Mouse (Mus musculus): ENCODE measurements around the gene Maml3. TPM values are rescaled to one million over a fixed set of nuclear protein-coding genes. Genes with fewer than 3 reads are reported as not detected.

Gene Maml3
- polyA plus RNA-seq, 1 experiment: 3.1 TPM

GRCm38 (mm10) chr3:51934531-51935485 is 170.1 kb downstream of the Maml3 start:
- TF ChIP-seq REST (IDR thresholded peaks at IDR 0.05; ENCODE audit: insufficient read depth, insufficient read length): no peak
- TF ChIP-seq CEBPB (IDR thresholded peaks at IDR 0.05; ENCODE audit: insufficient read depth, poor library complexity, severe bottlenecking): no peak
- TF ChIP-seq SRF (IDR thresholded peaks at IDR 0.05; ENCODE audit: control insufficient read depth, insufficient read length, low read depth): no peak
- no peak for TF ChIP-seq USF1 (IDR thresholded peaks at IDR 0.05; ENCODE audit: low read depth)
- TF ChIP-seq TCF12 (IDR thresholded peaks at IDR 0.05; ENCODE audit: insufficient read depth, poor library complexity, severe bottlenecking): no peak
- no peak for TF ChIP-seq E2F4 (IDR thresholded peaks at IDR 0.05; ENCODE audit: insufficient read depth)
- no peak for TF ChIP-seq POLR2A (IDR thresholded peaks at IDR 0.05; ENCODE audit: insufficient read length, low read depth)
- TF ChIP-seq MYOD1 (IDR thresholded peaks at IDR 0.05; ENCODE audit: control insufficient read depth in 1 of 3, insufficient read length in 2 of 3, low read depth in 2 of 3): no peak
- no peak for TF ChIP-seq MYOG (IDR thresholded peaks at IDR 0.05; ENCODE audit: control insufficient read depth in 1 of 3, insufficient read depth in 1 of 3, insufficient read length in 2 of 3, low read depth in 2 of 3)
- no peak for TF ChIP-seq TCF3 (IDR thresholded peaks at IDR 0.05; ENCODE audit: insufficient read length, low read depth)
- TF ChIP-seq POLR2AphosphoS2 (IDR thresholded peaks at IDR 0.05; ENCODE audit: insufficient read length, low read depth): no peak
- no peak for TF ChIP-seq MAX (IDR thresholded peaks at IDR 0.05; ENCODE audit: low read depth)
- H3K27me3 ChIP-seq (ENCODE audit: control insufficient read depth, insufficient read depth, insufficient read length): no peaks in the 10 kb centered on the region
- H3K4me2 ChIP-seq (ENCODE audit: low read depth): no peak overlapping the region
- H3K79me2 ChIP-seq (ENCODE audit: control insufficient read depth, insufficient read depth): no peaks in the 10 kb centered on the region
- H3K36me3 ChIP-seq (ENCODE audit: control insufficient read depth, insufficient read depth): no peaks in the 10 kb centered on the region
- H3K4me3 ChIP-seq: no peak overlapping the region
- no peak overlapping the region for H3ac ChIP-seq (ENCODE audit: control insufficient read depth, insufficient read length)

GRCm38 (mm10) chr3:51928188-51928587 is 176.7 kb downstream of the Maml3 start:
- Histone ChIP-seq H3K4me2 (ENCODE audit: low read depth) (no peak overlapping the region), H3K27me3 (ENCODE audit: control insufficient read depth, insufficient read depth, insufficient read length) (no peaks in the 10 kb centered on the region), H3K36me3 (ENCODE audit: control insufficient read depth, insufficient read depth) (peaks cover 6% of the 10 kb centered on the region), H3K4me3 (no peak overlapping the region), H3K79me2 (ENCODE audit: control insufficient read depth, insufficient read depth) (no peaks in the 10 kb centered on the region), H3ac (ENCODE audit: control insufficient read depth, insufficient read length) (no peak overlapping the region)
- TF ChIP-seq POLR2AphosphoS2 (IDR thresholded peaks at IDR 0.05; ENCODE audit: insufficient read length, low read depth) (no peak), USF1 (IDR thresholded peaks at IDR 0.05; ENCODE audit: low read depth) (no peak), SRF (IDR thresholded peaks at IDR 0.05; ENCODE audit: control insufficient read depth, insufficient read length, low read depth) (no peak), MYOD1 (IDR thresholded peaks at IDR 0.05; ENCODE audit: control insufficient read depth in 1 of 3, insufficient read length in 2 of 3, low read depth in 2 of 3) (no peak), REST (IDR thresholded peaks at IDR 0.05; ENCODE audit: insufficient read depth, insufficient read length) (no peak), E2F4 (IDR thresholded peaks at IDR 0.05; ENCODE audit: insufficient read depth) (no peak), TCF3 (IDR thresholded peaks at IDR 0.05; ENCODE audit: insufficient read length, low read depth) (no peak), CEBPB (IDR thresholded peaks at IDR 0.05; ENCODE audit: insufficient read depth, poor library complexity, severe bottlenecking) (no peak), MYOG (IDR thresholded peaks at IDR 0.05; ENCODE audit: control insufficient read depth in 1 of 3, insufficient read depth in 1 of 3, insufficient read length in 2 of 3, low read depth in 2 of 3) (no peak)

GRCm38 (mm10) chr3:51927591-51927990 is 177.3 kb downstream of the Maml3 start:
- no peak for TF ChIP-seq CEBPB (IDR thresholded peaks at IDR 0.05; ENCODE audit: insufficient read depth, poor library complexity, severe bottlenecking)
- TF ChIP-seq REST (IDR thresholded peaks at IDR 0.05; ENCODE audit: insufficient read depth, insufficient read length): no peak
- no peak for TF ChIP-seq TCF3 (IDR thresholded peaks at IDR 0.05; ENCODE audit: insufficient read length, low read depth)
- TF ChIP-seq SRF (IDR thresholded peaks at IDR 0.05; ENCODE audit: control insufficient read depth, insufficient read length, low read depth): no peak
- no peak for TF ChIP-seq MAX (IDR thresholded peaks at IDR 0.05; ENCODE audit: low read depth)
- no peak for TF ChIP-seq POLR2AphosphoS2 (IDR thresholded peaks at IDR 0.05; ENCODE audit: insufficient read length, low read depth)
- no peak for TF ChIP-seq POLR2A (IDR thresholded peaks at IDR 0.05; ENCODE audit: insufficient read length, low read depth)
- Histone ChIP-seq H3K79me2 (ENCODE audit: control insufficient read depth, insufficient read depth) (no peaks in the 10 kb centered on the region), H3ac (ENCODE audit: control insufficient read depth, insufficient read length) (no peak overlapping the region), H3K4me2 (ENCODE audit: low read depth) (no peak overlapping the region), H3K4me3 (no peak overlapping the region), H3K27me3 (ENCODE audit: control insufficient read depth, insufficient read depth, insufficient read length) (no peaks in the 10 kb centered on the region), H3K36me3 (ENCODE audit: control insufficient read depth, insufficient read depth) (peaks cover 6% of the 10 kb centered on the region)

GRCm38 (mm10) chr3:51927043-51927442 is 177.8 kb downstream of the Maml3 start:
- no peak for TF ChIP-seq USF1 (IDR thresholded peaks at IDR 0.05; ENCODE audit: low read depth)
- TF ChIP-seq TCF3 (IDR thresholded peaks at IDR 0.05; ENCODE audit: insufficient read length, low read depth): no peak
- TF ChIP-seq MAX (IDR thresholded peaks at IDR 0.05; ENCODE audit: low read depth): no peak
- TF ChIP-seq MYOD1 (IDR thresholded peaks at IDR 0.05; ENCODE audit: control insufficient read depth in 1 of 3, insufficient read length in 2 of 3, low read depth in 2 of 3): no peak
- no peak for TF ChIP-seq POLR2AphosphoS2 (IDR thresholded peaks at IDR 0.05; ENCODE audit: insufficient read length, low read depth)
- TF ChIP-seq MYOG (IDR thresholded peaks at IDR 0.05; ENCODE audit: control insufficient read depth in 1 of 3, insufficient read depth in 1 of 3, insufficient read length in 2 of 3, low read depth in 2 of 3): no peak
- TF ChIP-seq TCF12 (IDR thresholded peaks at IDR 0.05; ENCODE audit: insufficient read depth, poor library complexity, severe bottlenecking): no peak
- H3K79me2 ChIP-seq (ENCODE audit: control insufficient read depth, insufficient read depth): no peaks in the 10 kb centered on the region
- H3K36me3 ChIP-seq (ENCODE audit: control insufficient read depth, insufficient read depth): peaks cover 6% of the 10 kb centered on the region
- H3ac ChIP-seq (ENCODE audit: control insufficient read depth, insufficient read length): no peak overlapping the region
- no peak overlapping the region for H3K4me3 ChIP-seq
- no peak overlapping the region for H3K4me2 ChIP-seq (ENCODE audit: low read depth)
- no peaks in the 10 kb centered on the region for H3K27me3 ChIP-seq (ENCODE audit: control insufficient read depth, insufficient read depth, insufficient read length)

Measured in myocyte (in vitro differentiated cells).